Comparison of ENCODE assay signal across 9 mouse cellular contexts in the genomic region with DNA sequence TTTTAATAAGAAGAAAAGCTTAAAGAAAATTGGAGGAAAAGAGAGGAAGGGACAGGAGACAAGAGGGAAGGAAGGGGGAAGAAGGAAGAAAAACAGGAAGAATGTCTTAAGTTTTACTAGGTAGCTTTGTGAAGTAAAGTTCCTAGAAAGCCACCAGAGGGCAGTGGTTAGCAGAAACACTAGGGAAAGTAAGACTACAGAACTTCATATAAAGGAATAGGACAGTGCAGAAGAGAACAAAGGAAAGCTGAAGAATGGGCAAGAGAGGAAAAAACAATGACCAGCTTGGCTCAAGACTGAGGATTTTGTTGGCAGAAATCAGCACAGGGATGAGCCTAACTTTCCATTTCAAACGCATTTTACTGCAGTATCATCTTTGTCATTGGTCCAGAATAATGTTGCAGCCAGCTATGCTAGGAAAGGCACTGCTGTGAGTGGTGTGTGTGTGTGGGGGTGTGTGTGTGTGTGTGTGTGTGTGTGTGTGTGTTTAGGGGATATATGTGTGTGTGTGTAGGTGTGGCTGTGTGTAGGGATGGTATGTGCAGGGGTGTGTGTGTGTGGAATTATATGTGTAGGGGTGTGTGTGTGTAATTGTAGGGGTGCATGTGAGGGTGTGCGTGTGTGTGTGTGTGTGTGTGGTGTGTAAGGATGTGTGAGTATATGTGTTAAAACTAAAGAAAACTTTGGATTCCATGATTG. TPM values are rescaled to one million over a fixed set of nuclear protein-coding genes. Genes with fewer than 3 reads are reported as not detected.
DNase-seq lines count a peak whose midpoint lies in the region; ATAC-seq and TF ChIP-seq lines count a peak whose summit lies in the region.
"Had no signal": no experiment of that assay in that cellular context is flagged by ENCODE, and none has a peak within 500 bp of the region (broad histone marks: within the 10 kb centered on the region; RNA-seq: fewer than 3 reads in every experiment).

No protein-coding gene starts in this region.

- no peak overlapping the region for H3K4me2 ChIP-seq in kidney, embryonic 14.5 days (replicated peaks; ENCODE audit: low read depth, low read length)
- no peak overlapping the region for H3K4me2 ChIP-seq in midbrain, embryonic 13.5 days (replicated peaks)

- no peaks in the 10 kb centered on the region for H3K9me3 ChIP-seq in embryonic facial prominence, embryonic 10.5 days
- H3K9me3 ChIP-seq in kidney, embryonic 14.5 days (ENCODE audit: control insufficient read depth, low read length) = no peaks in the 10 kb centered on the region
- no peaks in the 10 kb centered on the region for H3K9me3 ChIP-seq in midbrain, embryonic 13.5 days

- no peaks in the 10 kb centered on the region for H3K36me3 ChIP-seq in thymus, adult 2 months (ENCODE audit: control insufficient read depth, insufficient read depth, low read length)
- H3K36me3 ChIP-seq in embryonic facial prominence, embryonic 10.5 days (replicated peaks) = no peaks in the 10 kb centered on the region
- H3K36me3 ChIP-seq in kidney, embryonic 14.5 days (ENCODE audit: control insufficient read depth, insufficient read depth, low read length) = no peaks in the 10 kb centered on the region
- no peaks in the 10 kb centered on the region for H3K36me3 ChIP-seq in midbrain, embryonic 13.5 days

- DNase-seq in frontal cortex, postnatal 10 days (ENCODE audit: low spot score in 2 of 2) = no peak
- DNase-seq in thymus, adult 2 months = peak; percentile 37
- DNase-seq in thymus, postnatal 36 days = no peak
- peak; percentile 17 for DNase-seq in embryonic facial prominence, embryonic 10.5 days (ENCODE audit: low spot score)
- no peak for DNase-seq in layer of hippocampus, adult 8-10 months (ENCODE audit: low spot score in 2 of 2)

- H3K4me3 ChIP-seq in thymus, adult 2 months (ENCODE audit: control insufficient read depth, insufficient read depth, low read length) = no peak overlapping the region
- H3K4me3 ChIP-seq in embryonic facial prominence, embryonic 10.5 days = no peak overlapping the region
- no peak overlapping the region for H3K4me3 ChIP-seq in kidney, embryonic 14.5 days (ENCODE audit: low read length)
- H3K4me3 ChIP-seq in midbrain, embryonic 13.5 days (replicated peaks) = no peak overlapping the region

- no peaks in the 10 kb centered on the region for H3K4me1 ChIP-seq in thymus, adult 2 months (replicated peaks; ENCODE audit: control insufficient read depth, insufficient read depth, low read length)
- no peaks in the 10 kb centered on the region for H3K4me1 ChIP-seq in embryonic facial prominence, embryonic 10.5 days
- H3K4me1 ChIP-seq in kidney, embryonic 14.5 days (ENCODE audit: control insufficient read depth, insufficient read depth, low read length) = no peaks in the 10 kb centered on the region
- no peaks in the 10 kb centered on the region for H3K4me1 ChIP-seq in midbrain, embryonic 13.5 days (replicated peaks)

- WGBS in thymus, adult 2 months = 90% methylated on average over 2 of the region's 2 CpGs
- WGBS in embryonic facial prominence, embryonic 10.5 days = 70% methylated on average over 2 of the region's 2 CpGs
- WGBS in kidney, embryonic 14.5 days = 82% methylated on average over 2 of the region's 2 CpGs
- WGBS in midbrain, embryonic 13.5 days = 71% methylated on average over 2 of the region's 2 CpGs

- no peak overlapping the region for H3K27ac ChIP-seq in thymus, adult 2 months (ENCODE audit: control insufficient read depth, insufficient read depth, low read length)
- no peak overlapping the region for H3K27ac ChIP-seq in embryonic facial prominence, embryonic 10.5 days (replicated peaks)
- no peak overlapping the region for H3K27ac ChIP-seq in kidney, embryonic 14.5 days (ENCODE audit: low read depth, low read length)
- H3K27ac ChIP-seq in midbrain, embryonic 13.5 days = no peak overlapping the region

- no peak for TF ChIP-seq CTCF in thymus, adult 2 months (IDR thresholded peaks at IDR 0.05; ENCODE audit: borderline replicate concordance, control insufficient read depth, extremely low read depth, insufficient read depth, low read length, poor library complexity)

- peak; percentile 96 for ATAC-seq in frontal cortex, adult (ENCODE audit: low TSS enrichment)
- peak; percentile 49; the same call in 1 of the 2 replicates for ATAC-seq in kidney, embryonic 14.5 days (ENCODE audit: low FRiP score, low TSS enrichment)
- ATAC-seq in midbrain, embryonic 13.5 days = peak; percentile 69

- no peak for TF ChIP-seq POLR2A in thymus, adult 2 months (IDR thresholded peaks at IDR 0.05; ENCODE audit: control insufficient read depth, extremely low read depth, insufficient read depth, low read length, poor library complexity)

- H3K27me3 ChIP-seq in thymus, adult 2 months (ENCODE audit: control insufficient read depth, insufficient read depth, low read length) = no peaks in the 10 kb centered on the region
- H3K27me3 ChIP-seq in embryonic facial prominence, embryonic 10.5 days (replicated peaks; ENCODE audit: low read depth, poor library complexity, severe bottlenecking) = no peaks in the 10 kb centered on the region
- H3K27me3 ChIP-seq in kidney, embryonic 14.5 days (ENCODE audit: control insufficient read depth, insufficient read depth, low read length) = no peaks in the 10 kb centered on the region
- H3K27me3 ChIP-seq in midbrain, embryonic 13.5 days = no peaks in the 10 kb centered on the region

- no peak overlapping the region for H3K9ac ChIP-seq in kidney, embryonic 14.5 days (ENCODE audit: low read depth, low read length)
- H3K9ac ChIP-seq in midbrain, embryonic 13.5 days (replicated peaks) = no peak overlapping the region

RNA-seq across cellular contexts. Expression of a gene that starts 25.2 kb away (rescaled TPM):
- polyA plus RNA-seq in thymus, adult 2 months (2012; rRNA removed) = 0.13 TPM in 1 of 2 replicates, not detected in the other
- polyA plus RNA-seq in embryonic facial prominence, embryonic 10.5 days (2016; fragmentation: Nextera tagmentation; extraction: Ambion mirVana) = 0.28 and 0.57 TPM in 2 replicates
- polyA plus RNA-seq in kidney, embryonic 14.5 days (2014; fragmentation: Nextera tagmentation; extraction: Ambion mirVana) = 0.27 and 0.38 TPM in 2 replicates
- polyA plus RNA-seq in midbrain, embryonic 13.5 days (2015; fragmentation: Nextera tagmentation; extraction: Ambion mirVana) = 2.0 and 2.1 TPM in 2 replicates
- 1 to 10 TPM; 5.1 to 9.0 (median 6.7) TPM for total RNA-seq in layer of hippocampus, adult 8-10 months (2022)

RNA-seq across cellular contexts. Expression of a gene that starts 31.9 kb away (rescaled TPM):
- polyA plus RNA-seq in thymus, adult 2 months (2012; rRNA removed) = not detected in 2 replicates
- not detected in 2 replicates for polyA plus RNA-seq in embryonic facial prominence, embryonic 10.5 days (2016; fragmentation: Nextera tagmentation; extraction: Ambion mirVana)
- not detected in 2 replicates for polyA plus RNA-seq in kidney, embryonic 14.5 days (2014; fragmentation: Nextera tagmentation; extraction: Ambion mirVana)
- polyA plus RNA-seq in midbrain, embryonic 13.5 days (2015; fragmentation: Nextera tagmentation; extraction: Ambion mirVana) = 0.13 TPM in 1 of 2 replicates, not detected in the other
- total RNA-seq in layer of hippocampus, adult 8-10 months (2022) = under 1 TPM in 1 of 4 experiments, not detected in 3; 0.29 TPM
- polyA plus RNA-seq: intestine, embryonic 14.5 days had no signal

Comparison
In these comparisons a context has a peak if more than half of its experiments do, and no peak if none do; other contexts are left out.
1. DNase-seq: peak in thymus, adult 2 months (single experiment) and embryonic facial prominence, embryonic 10.5 days (single experiment); none in frontal cortex, postnatal 10 days (0 of 2), thymus, postnatal 36 days (0 of 2) and layer of hippocampus, adult 8-10 months (0 of 2).
2. Peak in every context shown above with its lines, with median percentiles within 50 percentile points of each other: ATAC-seq.